Mouse (Mus musculus): ENCODE measurements around the gene Pold1.

Pold1 gene

DNA sequence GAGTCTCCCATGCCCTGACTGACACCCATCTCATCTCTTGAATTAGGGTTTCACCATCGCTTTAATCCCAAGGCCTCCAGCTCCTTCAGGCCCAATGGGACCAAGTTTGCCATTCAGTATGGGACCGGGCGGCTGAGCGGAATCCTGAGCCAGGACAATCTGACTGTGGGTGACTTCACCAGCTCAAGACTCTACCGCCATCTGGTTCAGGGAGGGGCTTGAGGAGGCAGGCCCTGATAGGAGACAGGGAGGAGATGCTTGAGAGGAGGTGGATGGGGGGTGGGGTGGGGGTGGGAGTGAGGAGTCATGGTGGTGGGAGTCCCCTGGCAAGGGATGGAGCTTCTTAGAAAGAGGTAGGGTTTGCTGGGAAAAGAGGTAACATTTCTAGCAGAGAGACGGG is 33.0 kb upstream of the Pold1 start:
- in situ Hi-C loops (cut with MboI, MseI): no loop called here

GRCm38 (mm10) chr7:44576333-44576844 is 27.7 kb upstream of the Pold1 start:
- in situ Hi-C loops (cut with MboI, MseI): no loop called here

GRCm38 (mm10) chr7:44572956-44573484 is 24.4 kb upstream of the Pold1 start:
- in situ Hi-C loops (cut with MboI, MseI): no loop called here

DNA sequence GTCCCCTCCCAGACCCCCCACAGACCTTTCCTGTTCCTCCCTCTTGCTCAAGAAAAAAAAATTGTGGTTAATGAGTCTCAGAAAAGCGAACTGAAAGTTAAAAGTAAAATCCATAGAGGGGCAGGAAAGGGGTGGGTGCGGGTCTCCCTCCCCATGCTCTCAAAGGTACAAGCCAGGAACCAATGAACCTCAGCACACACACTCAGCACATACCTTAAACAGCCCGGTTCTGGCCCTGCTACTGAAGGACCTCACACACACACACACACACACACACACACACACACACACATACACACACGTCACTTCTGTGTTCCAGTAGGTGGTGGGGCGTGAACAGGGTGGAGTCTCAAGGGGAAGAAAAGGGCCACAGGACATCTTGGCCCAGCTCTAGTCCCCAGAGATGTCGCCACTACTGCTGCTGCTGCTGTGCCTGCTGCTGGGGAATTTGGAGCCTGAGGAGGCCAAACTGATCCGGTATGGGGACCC is 23.6 kb upstream of the Pold1 start, which contains the start of gene Napsa:
Napsa (plus strand) TSS at position 168 of the 489 bp plus-strand sequence.
- in situ Hi-C loops (cut with MboI, MseI): no loop called here

DNA sequence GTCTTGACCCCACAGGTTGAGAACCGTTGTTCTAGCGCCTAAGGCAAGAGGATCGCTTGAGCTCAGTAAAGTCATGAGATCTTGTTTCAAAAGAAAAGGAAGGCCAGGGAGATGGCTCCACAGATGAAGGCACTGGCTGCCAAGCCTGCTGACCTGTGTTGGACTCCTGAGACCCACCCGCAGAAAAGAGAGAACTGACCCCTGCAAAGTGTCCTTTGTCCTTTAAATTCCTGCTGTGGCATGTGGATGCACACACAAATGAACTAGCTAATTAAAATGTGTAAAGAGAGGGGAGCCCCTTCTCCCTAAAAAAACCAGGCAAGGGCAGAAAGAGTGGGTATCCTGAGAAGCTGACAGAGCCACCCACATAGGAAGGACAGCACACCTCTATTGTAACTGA is 23.2 kb upstream of the Pold1 start:
- in situ Hi-C loops (cut with MboI, MseI): no loop called here

- in situ Hi-C loops (cut with MboI, MseI): no loop called here
Measured at GRCm38 (mm10) chr7:44570989-44571388, 22.3 kb upstream of the Pold1 start.

DNA sequence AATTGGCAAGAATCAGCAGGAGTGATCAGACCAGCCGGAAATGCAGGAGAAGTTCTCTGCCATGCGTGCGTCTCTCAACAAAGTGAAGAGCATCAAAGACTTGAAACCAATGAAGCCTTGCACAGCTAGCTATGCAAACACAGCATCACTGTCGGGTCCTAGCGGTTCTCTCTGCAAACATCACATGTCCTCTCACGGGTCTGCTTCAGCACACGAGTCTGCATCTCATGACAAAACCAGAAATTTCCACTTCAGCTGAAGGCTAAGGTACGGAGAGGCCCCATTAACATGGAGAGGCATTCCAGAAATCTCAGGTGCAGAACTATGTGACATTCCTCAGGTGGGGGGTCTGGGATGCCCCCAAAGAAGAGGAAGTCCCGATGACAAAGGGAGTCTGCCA is 20.2 kb upstream of the Pold1 start:
- in situ Hi-C loops (cut with MboI, MseI): no loop called here

DNA sequence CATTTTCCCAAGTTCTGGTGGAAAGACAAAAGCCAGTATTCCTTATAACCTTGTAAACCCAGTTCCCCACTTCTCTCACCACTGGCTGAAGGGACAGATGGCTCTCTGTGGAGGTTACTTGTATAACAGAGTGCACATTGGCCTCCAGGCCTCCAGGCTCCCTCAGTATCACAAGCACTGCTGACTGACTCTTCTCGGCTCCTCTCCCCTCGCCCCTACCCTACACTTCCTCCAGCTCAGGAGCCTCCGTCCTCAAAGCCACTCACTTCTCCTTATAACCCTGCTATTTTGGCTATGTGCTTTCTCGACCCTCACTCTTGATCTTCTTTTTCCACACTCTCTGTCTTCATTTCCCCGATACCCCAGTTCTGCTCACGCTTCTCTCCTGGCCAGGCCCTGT is 16.8 kb upstream of the Pold1 start:
- in situ Hi-C loops (cut with MboI, MseI): no loop called here

DNA sequence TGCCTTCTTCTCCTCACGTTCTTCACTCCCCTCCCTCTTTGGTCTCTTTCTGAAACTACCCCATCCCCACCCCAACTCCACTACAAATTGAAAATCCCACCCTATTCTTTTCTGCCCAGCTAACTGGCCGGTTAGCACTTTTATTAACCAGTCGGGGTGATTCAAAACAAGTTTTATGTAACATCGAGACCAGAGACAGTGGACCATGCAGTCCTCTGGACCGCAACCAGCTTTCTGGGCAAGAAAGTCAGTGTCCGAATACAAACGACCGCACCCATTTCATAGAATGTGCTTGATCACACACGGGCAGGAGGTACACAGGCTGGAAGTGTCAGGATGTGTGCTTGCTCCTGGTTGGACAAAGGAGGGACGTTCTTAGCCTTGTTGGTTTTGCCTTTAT is 15.8 kb upstream of the Pold1 start:
- in situ Hi-C loops (cut with MboI, MseI): no loop called here

DNA sequence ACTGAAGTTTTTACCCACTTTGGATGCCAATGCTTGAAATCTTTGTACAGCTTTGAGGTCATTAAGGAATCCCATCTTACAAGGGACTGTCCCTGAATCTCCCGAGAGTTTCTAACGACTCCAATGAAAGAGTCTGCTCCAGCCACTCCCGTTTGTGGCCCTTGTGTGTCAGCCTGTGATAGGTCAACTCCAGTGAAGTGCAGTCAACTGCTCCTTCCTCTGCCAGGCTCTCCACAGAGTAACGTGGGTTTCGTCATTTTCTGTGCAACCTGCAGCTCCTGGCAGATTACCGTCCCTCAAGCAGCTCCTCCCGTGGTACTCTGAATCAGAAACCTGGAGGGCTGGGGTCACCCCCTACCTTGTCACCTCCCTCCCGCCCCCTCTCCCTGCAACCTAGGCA is 14.6 kb upstream of the Pold1 start:
- in situ Hi-C loops (cut with MboI, MseI): no loop called here

DNA sequence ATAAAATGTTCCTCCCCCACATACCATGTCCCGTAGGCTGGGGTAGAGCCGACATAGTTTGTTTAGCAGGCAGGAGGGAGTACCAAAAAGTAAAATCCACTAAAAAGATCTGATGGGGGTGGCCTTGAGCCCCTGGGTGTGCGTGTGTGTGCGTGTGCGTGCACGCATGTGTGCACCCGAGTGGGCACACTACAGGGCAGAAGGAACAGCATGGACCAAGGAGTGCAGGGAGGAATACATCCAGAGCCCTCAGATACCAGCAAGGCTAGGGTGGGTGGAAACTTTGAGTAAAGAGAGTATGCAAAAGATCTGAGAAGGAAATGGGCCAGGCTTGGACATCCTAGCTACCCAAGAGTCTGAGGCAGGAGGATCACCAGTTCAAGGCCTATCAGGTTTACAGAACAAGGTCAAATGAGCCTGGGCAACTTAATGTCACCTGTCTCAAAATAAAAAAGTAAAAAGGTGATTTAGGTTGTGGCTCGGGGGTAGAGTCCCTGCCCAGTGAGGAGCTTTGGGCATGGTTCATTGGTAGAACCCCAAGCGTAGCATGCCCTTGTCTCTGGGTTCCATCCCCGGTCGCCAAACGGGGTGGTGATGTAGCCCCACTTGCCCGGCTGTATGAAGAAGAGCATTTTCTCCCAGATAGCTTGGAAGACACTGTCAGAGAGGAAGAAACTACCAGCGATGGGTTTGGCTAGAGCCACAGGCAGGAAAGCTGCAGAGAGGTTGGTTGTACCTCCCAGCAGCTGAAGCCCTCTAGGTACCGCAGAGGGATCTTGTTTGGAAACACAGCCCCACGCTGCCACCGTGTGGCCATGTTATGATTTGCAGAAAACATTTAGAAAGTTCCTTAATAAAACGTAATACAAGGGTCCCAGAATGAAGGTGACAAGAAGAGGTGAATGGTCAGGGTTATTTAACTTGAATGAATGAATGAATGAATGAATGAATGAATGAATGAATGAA is 12.1 kb upstream of the Pold1 start:
- in situ Hi-C loops (cut with MboI, MseI): no loop called here

GRCm38 (mm10) chr7:44557629-44558028 is 9.0 kb upstream of the Pold1 start:
- in situ Hi-C loops (cut with MboI, MseI): no loop called here

DNA sequence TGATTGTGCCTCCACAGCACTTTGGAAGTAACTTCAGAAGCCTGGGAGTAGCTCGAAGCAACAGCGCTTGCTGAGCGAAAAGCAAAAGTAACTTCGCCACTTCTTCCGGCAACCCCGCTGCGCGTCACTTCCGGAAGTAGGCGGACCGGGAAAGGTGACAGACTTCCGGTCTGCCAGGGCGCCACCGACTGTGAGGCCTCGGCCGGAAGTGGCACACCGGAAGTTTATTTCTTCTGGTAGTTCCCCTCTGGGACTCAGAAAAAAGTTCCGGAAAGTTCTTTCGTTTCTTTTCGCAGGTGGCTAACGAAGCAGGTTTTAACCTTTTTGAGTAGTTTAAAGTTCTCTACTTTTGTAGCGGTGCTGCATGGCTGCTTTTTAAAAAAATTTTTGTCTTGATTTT is 5.2 kb upstream of the Pold1 start, which contains the start of gene Nr1h2:
Nr1h2 (minus strand) TSS at position 126 of the 400 bp plus-strand sequence.
- in situ Hi-C loops (cut with MboI, MseI): no loop called here

GRCm38 (mm10) chr7:44553196-44553764 is 4.6 kb upstream of the Pold1 start:
- in situ Hi-C loops (cut with MboI, MseI): no loop called here

- in situ Hi-C loops (cut with MboI, MseI): no loop called here
Measured at GRCm38 (mm10) chr7:44552141-44552908, 3.7 kb upstream of the Pold1 start.

- in situ Hi-C loops (cut with MboI, MseI): no loop called here
Measured at GRCm38 (mm10) chr7:44551731-44552130, 3.1 kb upstream of the Pold1 start.

GRCm38 (mm10) chr7:44551301-44551700 is 2.7 kb upstream of the Pold1 start:
- in situ Hi-C loops (cut with MboI, MseI): no loop called here

GRCm38 (mm10) chr7:44550409-44550678 is 1.7 kb upstream of the Pold1 start:
- in situ Hi-C loops (cut with MboI, MseI): no loop called here

GRCm38 (mm10) chr7:44549621-44550408 is 1.2 kb upstream of the Pold1 start:
- in situ Hi-C loops (cut with MboI, MseI): no loop called here

DNA sequence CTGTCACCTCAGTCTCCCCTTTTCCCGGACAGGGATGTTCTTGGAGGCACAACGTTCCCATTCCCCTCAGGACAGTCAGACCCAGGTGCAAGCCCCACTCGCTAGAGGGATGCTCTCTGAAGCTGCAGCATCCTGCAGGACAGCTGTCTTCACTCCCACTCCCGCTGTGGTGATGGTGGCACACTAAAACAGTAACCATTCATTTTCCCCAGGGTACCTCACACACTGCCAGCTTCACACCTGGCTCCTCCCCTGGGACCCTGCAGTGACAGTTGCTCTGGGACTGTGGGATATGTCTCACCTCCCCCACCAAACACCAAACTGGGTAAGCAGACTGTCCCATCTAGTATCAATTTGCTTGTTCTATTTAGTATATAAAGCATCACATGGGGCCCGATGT is 924 bp downstream of the Pold1 start:
- in situ Hi-C loops (cut with MboI, MseI): no loop called here

GRCm38 (mm10) chr7:44547041-44547440 is 1.6 kb downstream of the Pold1 start:
- in situ Hi-C loops (cut with MboI, MseI): no loop called here

Data from T-helper 1 cell (primary cell).